Mouse (Mus musculus): Measurements from ENCODE around the gene Ephb3. TPM values are rescaled to one million over a fixed set of nuclear protein-coding genes. Genes with fewer than 3 reads are reported as not detected.

The Ephb3 gene
- total RNA-seq, 2 experiments from 2014 or later, result 6.5 to 9.2 TPM

Small RNAs within 50 kb of the gene (microRNA-seq; reads per million reads assigned to microRNA genes)
- 0 to 1.6 reads per million in 2 experiments for gene Mir7680

Other genes with a start within 250 kb of the Ephb3 start
- not detected for gene Teddm3, start 50.8 kb upstream of the Ephb3 start, total RNA-seq (2021)
- gene Vps8, start 218.4 kb downstream of the Ephb3 start, total RNA-seq (2021), result 10 to 100 TPM; 17.5 to 18.9 TPM

All from heart, postnatal 14 days (tissue).